Mouse (Mus musculus) lung, adult 2 months (tissue): ENCODE measurements at regions not wholly inside any gene's neighbourhood (a gene's known extent, or its start where the extent isn't known, plus 50 kb on each side); places are given as distances from the start of the nearest gene placed in this dataset.

Experiments used
- CTCF ChIP-seq: fragments of 200-500 bp; IDR thresholded peaks from 2 replicates; pipeline ENCODE4 v1.5.1; 2011; ENCODE audit warnings: mild to moderate bottlenecking, low read length, control low read depth; ENCODE audit not compliant: insufficient read depth
- POLR2A ChIP-seq: fragments of 200-500 bp; IDR thresholded peaks from 2 replicates; pipeline ENCODE4 v1.6.1; 2011; ENCODE audit warnings: low read depth, mild to moderate bottlenecking, control low read depth, low read length, borderline replicate concordance; ENCODE audit errors: extremely low read depth

- no peak for TF ChIP-seq CTCF
- no peak for TF ChIP-seq POLR2A
Measured at GRCm38 (mm10) chr3:149118806-149119205, 128.5 kb upstream of the Adgrl2 start.
